Mouse (Mus musculus) E14TG2a.4 (cell line): ENCODE data around the gene Zfp3.

ENCODE experiments used
- CTCF ChIP-seq: conservative IDR thresholded peaks from 2 replicates; pipeline ENCODE4 v1.5.1; 2014; ENCODE audit warnings: low read length
- NANOG ChIP-seq: IDR thresholded peaks from 2 replicates; pipeline ENCODE4 v1.6.1; 2014; ENCODE audit warnings: borderline replicate concordance, low read length, mixed read lengths

DNA sequence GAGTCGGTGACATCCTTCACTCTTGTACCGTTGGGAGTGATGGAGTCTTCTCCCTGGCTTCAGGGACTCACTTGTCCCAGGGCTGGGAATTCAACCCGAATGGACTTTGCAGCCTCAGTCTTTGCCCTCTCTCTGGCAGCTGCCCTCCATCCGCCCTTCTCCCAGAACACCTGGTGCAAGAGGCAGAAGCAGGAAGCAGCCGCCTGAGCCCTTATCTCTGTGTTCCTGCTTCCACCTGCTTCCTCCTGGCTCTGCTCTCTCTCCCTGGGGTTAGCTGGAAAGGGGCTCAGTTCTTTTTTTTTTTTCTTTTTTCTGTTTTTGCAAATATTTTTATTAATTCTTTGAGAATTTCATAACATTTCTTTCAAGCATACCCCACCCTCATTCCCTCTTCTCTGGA, 26.3 kb upstream of the Zfp3 start:
- TF ChIP-seq CTCF (no peak), NANOG (no peak)
